Mouse (Mus musculus) hindbrain, embryonic 13.5 days (tissue): ENCODE measurements at regions not wholly inside any gene's neighbourhood (a gene's known extent, or its start where the extent isn't known, plus 50 kb on each side); places are given as distances from the start of the nearest gene placed in this dataset.
A peak's percentile ranks its signal among the peaks of the same experiment; 100 is the strongest.

Experiments
- ATAC-seq: fragments of 200-750 bp; cut with Nextera tagmentation; 2 replicates; pipeline ENCODE4 v1.8.0; 2017; ENCODE audit warnings: moderate TSS enrichment; ENCODE audit not compliant: low FRiP score
- H3K27ac ChIP-seq: fragments of 300-500 bp; sonication (generic); 2 replicates; pipeline ENCODE4 v1.5.1; 2015; ENCODE audit warnings: inconsistent platforms, mild to moderate bottlenecking, moderate library complexity
- H3K27me3 ChIP-seq: fragments of 300-500 bp; sonication (generic); 2 replicates; pipeline ENCODE4 v1.6.1; 2015; ENCODE audit warnings: mild to moderate bottlenecking, inconsistent platforms
- H3K36me3 ChIP-seq: fragments of 300-500 bp; sonication (generic); 2 replicates; pipeline ENCODE4 v1.6.1; 2015; ENCODE audit warnings: mild to moderate bottlenecking, inconsistent platforms
- H3K4me1 ChIP-seq: fragments of 300-500 bp; sonication (generic); replicated peaks from 2 replicates; pipeline ENCODE4 v1.6.1; 2015; ENCODE audit warnings: inconsistent platforms
- H3K4me2 ChIP-seq: fragments of 300-500 bp; sonication (generic); 2 replicates; pipeline ENCODE4 v1.6.1; 2015; ENCODE audit warnings: inconsistent platforms, mild to moderate bottlenecking, moderate library complexity
- H3K4me3 ChIP-seq: fragments of 300-500 bp; sonication (generic); 2 replicates; pipeline ENCODE4 v1.5.1; 2015; ENCODE audit warnings: mild to moderate bottlenecking, inconsistent platforms
- H3K9ac ChIP-seq: fragments of 300-500 bp; sonication (generic); 2 replicates; pipeline ENCODE4 v1.6.1; 2015; ENCODE audit warnings: mild to moderate bottlenecking, inconsistent platforms
- H3K9me3 ChIP-seq: fragments of 300-500 bp; sonication (generic); 2 replicates; pipeline ENCODE4 v1.6.1; 2016; ENCODE audit warnings: inconsistent platforms
- WGBS: fragments of 180-500 bp; shearing (Covaris S2); methylation state at CpG from one replicate; pipeline ENCODE4 v1.1.7; 2015; 5-methylcytosine and 5-hydroxymethylcytosine counted together

DNA sequence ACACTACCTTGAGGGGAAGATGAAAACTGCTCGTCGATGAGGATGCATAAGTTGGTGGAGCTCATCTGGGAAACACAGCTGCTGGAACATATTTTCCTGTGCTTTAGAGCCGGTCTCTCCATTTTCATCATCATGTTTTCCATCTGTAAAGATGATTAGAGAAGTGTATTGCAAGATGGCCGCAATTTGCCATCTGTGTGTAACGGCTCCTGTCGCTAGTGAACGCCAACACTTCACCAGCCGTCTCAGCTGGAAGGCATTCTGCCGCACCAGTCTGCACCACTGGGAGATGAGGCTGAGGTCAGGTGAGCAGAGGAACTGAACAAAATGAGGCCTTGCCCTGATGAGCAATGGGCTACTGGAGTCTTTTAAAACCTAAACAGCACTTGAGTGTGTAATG lies 57.4 kb downstream of the Gm21962 start:
- 0 out of 2 replicates have a peak, but pooled peaks have one; percentile 54 for ATAC-seq
- Histone ChIP-seq H3K9me3 (no peaks in the 10 kb centered on the region), H3K36me3 (no peaks in the 10 kb centered on the region), H3K27ac (no peak overlapping the region), H3K9ac (no peak overlapping the region), H3K4me1 (no peaks in the 10 kb centered on the region), H3K27me3 (no peaks in the 10 kb centered on the region), H3K4me3 (no peak overlapping the region), H3K4me2 (no peak overlapping the region)
- WGBS: 77% methylated on average over 9 of the region's 9 CpGs

DNA sequence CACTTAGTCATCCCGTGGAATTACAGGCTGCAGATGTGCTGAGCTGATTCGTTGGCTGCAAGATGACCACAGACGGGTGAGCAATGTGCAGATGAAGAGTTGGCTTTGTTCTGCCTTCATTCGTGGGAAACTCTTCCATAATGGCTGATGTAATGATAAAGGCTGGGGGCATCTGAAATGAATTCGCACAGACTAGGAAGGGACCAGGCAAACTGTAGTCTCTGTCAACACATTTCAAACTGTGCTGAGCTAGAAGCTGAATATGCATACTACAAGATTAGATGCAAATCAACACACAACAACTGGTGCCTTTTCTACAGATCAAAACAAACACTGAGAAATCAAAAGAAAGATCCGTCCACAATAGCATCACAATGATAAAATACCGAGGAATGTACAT lies 58.1 kb downstream of the Gm21962 start:
- WGBS: 67% methylated on average over 7 of the region's 7 CpGs
- H3K4me1 ChIP-seq: no peaks in the 10 kb centered on the region
- H3K9me3 ChIP-seq: no peaks in the 10 kb centered on the region
- no peaks in the 10 kb centered on the region for H3K27me3 ChIP-seq
- no peaks in the 10 kb centered on the region for H3K36me3 ChIP-seq
- no peak overlapping the region for H3K27ac ChIP-seq
- H3K4me3 ChIP-seq: no peak overlapping the region
- ATAC-seq: no peak
- no peak overlapping the region for H3K9ac ChIP-seq
- no peak overlapping the region for H3K4me2 ChIP-seq

DNA sequence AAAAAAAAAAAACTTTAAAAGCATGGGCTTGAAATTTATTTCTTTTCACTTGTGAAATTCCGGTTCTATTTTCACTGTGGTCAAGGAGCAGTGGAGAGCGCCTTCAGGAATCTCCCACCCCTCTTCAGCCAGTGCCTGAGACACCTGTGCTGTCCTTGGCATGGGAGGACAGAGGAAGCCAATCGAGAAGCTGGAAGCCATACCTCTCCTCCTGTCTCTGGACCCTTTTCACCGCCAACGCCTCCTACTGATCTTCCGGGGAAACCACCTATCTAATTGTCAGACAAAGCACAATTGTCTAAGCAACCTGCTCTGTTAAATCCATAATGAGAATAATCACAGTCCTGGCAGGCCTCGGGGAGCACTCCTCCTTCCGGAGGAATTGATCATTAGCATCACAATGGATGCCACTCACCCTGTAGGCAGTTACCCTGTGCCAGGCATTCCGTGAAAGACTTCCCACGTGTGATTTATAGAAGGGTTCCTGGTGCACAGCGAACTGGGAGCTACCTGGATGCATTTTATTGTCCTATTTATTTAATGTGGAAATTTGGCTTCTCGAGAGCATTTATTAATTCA lies 66.0 kb downstream of the Gm21962 start:
- peaks cover 6% of the 10 kb centered on the region for H3K4me1 ChIP-seq
- H3K27me3 ChIP-seq: no peaks in the 10 kb centered on the region
- no peak overlapping the region for H3K4me3 ChIP-seq
- H3K4me2 ChIP-seq: peak overlapping the region; percentile 23; the same call in 1 of the 2 replicates
- H3K36me3 ChIP-seq: no peaks in the 10 kb centered on the region
- 20% methylated on average over 12 of the region's 12 CpGs for WGBS
- H3K9me3 ChIP-seq: no peaks in the 10 kb centered on the region; the same call in 1 of the 2 replicates
- no peak overlapping the region for H3K9ac ChIP-seq
- 0 out of 2 replicates have a peak, but pooled peaks have one; percentile 81 for ATAC-seq
- no peak overlapping the region for H3K27ac ChIP-seq

DNA sequence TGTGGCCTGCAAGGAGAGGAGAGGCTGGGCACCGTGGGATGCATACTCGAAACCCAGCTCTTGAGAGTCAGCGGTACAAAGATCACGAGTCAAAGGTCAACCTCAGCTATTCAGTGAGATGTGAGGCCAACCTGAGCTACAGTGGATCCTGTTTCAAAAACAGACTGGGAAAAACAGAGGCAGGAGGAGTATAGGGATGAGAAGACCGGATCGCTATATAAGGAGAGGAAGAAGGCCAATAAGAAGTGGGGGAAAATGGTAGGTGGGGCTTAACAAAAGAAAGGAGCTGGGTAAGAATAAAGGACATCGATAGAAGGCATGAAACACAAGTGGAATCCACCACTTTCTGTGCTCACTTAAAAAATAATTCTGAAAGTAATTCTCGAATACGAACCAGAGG lies 70.2 kb downstream of the Gm21962 start:
- Histone ChIP-seq H3K4me3 (no peak overlapping the region), H3K27ac (no peak overlapping the region), H3K4me1 (peaks cover 6% of the 10 kb centered on the region), H3K27me3 (no peaks in the 10 kb centered on the region), H3K4me2 (no peak overlapping the region), H3K36me3 (no peaks in the 10 kb centered on the region), H3K9me3 (no peaks in the 10 kb centered on the region; the same call in 1 of the 2 replicates), H3K9ac (no peak overlapping the region)
- no peak for ATAC-seq
- WGBS: 69% methylated on average over 9 of the region's 9 CpGs

DNA sequence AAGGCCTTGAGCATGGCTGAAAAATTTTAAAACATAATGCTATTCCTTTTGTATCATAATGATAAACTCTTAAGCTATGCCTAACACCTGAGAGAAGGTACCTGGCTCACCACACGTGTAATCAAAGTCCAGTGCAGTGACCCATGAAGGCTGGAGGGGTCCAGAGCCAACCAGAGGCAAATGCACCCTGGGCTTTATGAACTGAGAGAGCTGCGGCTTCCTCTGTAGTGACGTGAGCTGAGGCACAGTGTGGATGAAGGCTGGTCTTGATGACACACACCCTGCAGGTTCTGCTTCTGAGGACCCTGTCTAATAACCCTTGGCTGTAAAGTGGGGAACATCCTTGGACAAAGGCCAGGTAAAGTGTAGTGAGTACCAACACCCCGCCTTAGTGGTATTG lies 70.8 kb downstream of the Gm21962 start:
- no peak overlapping the region for H3K27ac ChIP-seq
- H3K4me3 ChIP-seq: no peak overlapping the region
- WGBS: 87% methylated on average over 4 of the region's 4 CpGs
- no peaks in the 10 kb centered on the region for H3K36me3 ChIP-seq
- no peak for ATAC-seq
- no peaks in the 10 kb centered on the region for H3K27me3 ChIP-seq
- H3K4me2 ChIP-seq: no peak overlapping the region
- no peak overlapping the region for H3K9ac ChIP-seq
- H3K4me1 ChIP-seq: peaks cover 6% of the 10 kb centered on the region
- no peaks in the 10 kb centered on the region; the same call in 1 of the 2 replicates for H3K9me3 ChIP-seq

DNA sequence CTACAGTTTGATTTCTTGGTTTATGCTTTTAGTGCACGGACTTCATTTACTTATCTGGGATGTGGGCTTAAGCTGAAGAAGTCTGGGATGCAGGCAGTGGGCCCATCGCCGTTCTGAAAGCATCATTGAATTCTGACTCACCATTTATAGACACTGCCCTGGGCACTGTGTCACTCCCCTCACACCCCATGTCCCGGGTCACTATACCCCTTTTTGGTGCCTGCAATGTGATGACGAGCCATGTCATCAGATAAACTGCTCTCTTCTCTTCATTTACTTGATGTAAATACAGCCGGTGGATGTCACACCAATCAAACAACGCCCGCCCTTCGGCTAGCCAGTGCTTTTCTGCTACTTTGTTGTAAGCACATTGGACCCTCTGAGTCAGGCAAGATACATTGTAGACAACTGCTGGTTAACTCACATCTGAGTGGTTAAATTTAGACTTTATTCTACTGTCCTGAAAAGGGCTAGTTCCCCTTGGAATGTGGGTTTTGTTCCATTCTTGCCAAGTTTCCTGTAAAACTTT lies 80.5 kb downstream of the Gm21962 start:
- no peaks in the 10 kb centered on the region for H3K9me3 ChIP-seq
- H3K4me3 ChIP-seq: no peak overlapping the region
- peaks cover 9% of the 10 kb centered on the region; the same call in 1 of the 2 replicates for H3K4me1 ChIP-seq
- WGBS: 91% methylated on average over 9 of the region's 9 CpGs
- no peaks in the 10 kb centered on the region for H3K27me3 ChIP-seq
- ATAC-seq: no peak
- H3K4me2 ChIP-seq: no peak overlapping the region
- H3K9ac ChIP-seq: no peak overlapping the region
- H3K36me3 ChIP-seq: no peaks in the 10 kb centered on the region
- no peak overlapping the region for H3K27ac ChIP-seq

DNA sequence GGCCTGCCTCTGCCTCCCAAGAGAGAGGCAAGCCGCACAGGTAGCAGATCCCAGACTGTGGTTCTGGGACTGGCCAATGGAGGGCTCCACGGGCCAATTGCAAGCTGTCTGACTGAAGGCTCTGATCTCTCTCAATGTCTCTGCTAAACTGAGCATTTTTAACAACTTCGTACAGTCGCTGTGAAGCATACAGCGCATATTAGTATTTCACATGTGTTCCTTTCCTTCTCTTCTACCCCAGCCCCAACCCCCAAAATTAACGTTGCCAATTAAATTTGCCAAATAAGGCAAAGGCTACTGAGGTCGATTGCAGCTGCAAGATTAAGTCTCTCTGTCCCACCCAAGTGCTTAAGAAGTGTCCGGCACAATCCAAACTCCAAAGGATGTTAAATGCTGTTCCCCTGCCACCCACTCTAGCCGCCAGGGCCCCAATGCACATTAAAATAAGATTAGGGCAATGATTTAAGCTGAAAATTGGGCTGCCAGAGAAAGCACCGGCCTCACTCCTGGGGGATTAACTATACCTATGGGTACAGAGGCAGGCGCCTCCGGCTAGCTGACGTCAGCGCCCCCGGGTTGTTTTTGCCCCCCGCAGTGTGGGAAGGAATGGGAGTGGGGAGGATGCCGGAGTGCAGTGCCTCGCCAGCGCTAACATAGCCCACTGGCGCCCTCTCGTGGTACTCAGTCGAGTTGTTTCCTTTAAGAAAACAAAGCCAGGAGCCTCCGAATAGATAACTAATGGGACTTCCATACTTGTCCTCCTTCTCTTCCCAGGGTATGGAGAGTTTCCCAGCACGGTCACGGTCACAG lies 81.3 kb downstream of the Gm21962 start:
- Histone ChIP-seq H3K4me3 (peak overlapping the region; percentile 32), H3K9me3 (no peaks in the 10 kb centered on the region), H3K36me3 (no peaks in the 10 kb centered on the region), H3K4me2 (peak overlapping the region; percentile 58), H3K4me1 (peaks cover 9% of the 10 kb centered on the region; the same call in 1 of the 2 replicates), H3K27ac (peak overlapping the region; percentile 61; the same call in 1 of the 2 replicates), H3K9ac (peak overlapping the region; percentile 67), H3K27me3 (no peaks in the 10 kb centered on the region)
- WGBS: 19% methylated on average over 25 of the region's 25 CpGs
- peak; percentile 92 for ATAC-seq

DNA sequence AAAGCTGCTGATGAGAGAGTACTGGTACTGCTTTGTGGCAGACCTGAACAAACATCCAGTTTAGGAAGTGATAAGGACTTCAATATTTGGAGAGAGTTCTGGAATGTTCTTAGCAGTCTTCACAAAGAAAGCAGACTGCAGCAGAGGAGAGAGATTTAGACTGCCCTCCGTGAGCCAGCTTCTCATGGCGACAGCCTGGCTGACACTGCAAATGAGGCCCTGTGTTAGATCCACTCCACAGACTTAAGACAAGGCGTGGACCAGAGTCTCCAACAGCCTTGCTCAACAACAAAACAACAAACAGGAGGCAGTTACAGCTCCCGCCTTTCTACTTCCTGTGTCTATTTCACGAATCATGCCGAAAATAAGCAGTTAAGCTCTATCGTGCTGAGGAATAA lies 81.9 kb downstream of the Gm21962 start:
- Histone ChIP-seq H3K36me3 (no peaks in the 10 kb centered on the region), H3K4me2 (peak overlapping the region; percentile 58; the same call in 1 of the 2 replicates), H3K27me3 (no peaks in the 10 kb centered on the region), H3K9me3 (no peaks in the 10 kb centered on the region), H3K4me1 (peaks cover 9% of the 10 kb centered on the region; the same call in 1 of the 2 replicates), H3K9ac (no peak overlapping the region; the same call in 1 of the 2 replicates), H3K4me3 (peak overlapping the region; percentile 32; the same call in 1 of the 2 replicates), H3K27ac (0 out of 2 replicates have a peak overlapping the region, but pooled peaks have one; percentile 49)
- peak; percentile 21 for ATAC-seq
- 69% methylated on average over 7 of the region's 7 CpGs for WGBS

DNA sequence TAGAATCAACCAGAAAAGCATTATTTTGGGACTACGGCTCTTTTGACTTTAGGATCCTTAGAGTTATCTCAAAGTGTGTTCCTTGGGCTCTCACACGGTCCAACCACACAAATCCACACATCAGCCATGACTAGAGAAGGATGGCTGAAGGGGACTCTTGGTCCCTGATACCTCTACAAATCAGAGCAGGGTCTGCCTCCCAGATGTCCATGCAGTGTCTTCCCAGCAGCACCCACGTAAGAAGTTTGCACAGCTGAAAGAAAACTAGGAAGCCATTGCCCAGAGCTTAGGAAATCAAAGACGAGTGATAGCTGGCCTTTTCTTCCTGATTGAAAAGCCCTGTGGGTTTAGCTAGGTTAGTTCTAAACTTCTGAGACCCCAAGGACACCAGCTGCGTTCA lies 84.1 kb downstream of the Gm21962 start:
- Histone ChIP-seq H3K4me1 (peaks cover 9% of the 10 kb centered on the region; the same call in 1 of the 2 replicates), H3K4me2 (no peak overlapping the region), H3K27me3 (no peaks in the 10 kb centered on the region), H3K36me3 (no peaks in the 10 kb centered on the region), H3K9me3 (no peaks in the 10 kb centered on the region), H3K4me3 (no peak overlapping the region), H3K9ac (no peak overlapping the region), H3K27ac (no peak overlapping the region)
- ATAC-seq: no peak
- 89% methylated on average over 5 of the region's 5 CpGs for WGBS

DNA sequence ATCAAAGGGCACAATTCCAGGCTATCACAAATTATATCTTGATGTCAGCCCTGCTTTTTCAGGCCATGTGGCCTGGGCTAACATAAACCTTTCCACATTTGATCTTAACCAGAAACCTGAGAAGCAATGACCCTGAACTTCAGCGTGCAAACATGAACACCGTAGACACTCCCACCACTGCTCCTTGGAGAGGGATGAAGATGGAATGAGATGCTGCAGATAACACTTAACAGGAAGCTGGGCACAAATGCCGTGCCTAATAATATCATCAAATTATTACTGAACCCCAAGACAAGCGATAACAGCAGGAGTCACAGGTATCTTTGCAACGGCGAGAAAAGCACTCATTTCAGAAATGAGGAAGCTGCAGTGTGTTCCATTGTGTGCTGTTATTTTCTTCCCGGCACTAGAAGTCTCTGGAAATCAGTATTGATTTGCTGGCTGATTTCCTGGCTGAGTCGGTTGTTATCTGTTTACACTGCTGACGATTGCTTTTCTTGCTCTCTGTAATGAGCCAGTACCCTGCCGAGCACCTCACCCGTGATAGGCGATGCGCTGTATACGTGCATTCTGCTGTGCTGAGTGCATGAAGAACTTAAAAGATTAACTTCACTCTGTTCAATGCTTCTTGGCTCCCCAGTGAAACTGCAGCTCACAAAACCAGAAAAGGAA lies 91.0 kb downstream of the Gm21962 start:
- 0 out of 2 replicates have a peak overlapping the region, but pooled peaks have one; percentile 1 for H3K27ac ChIP-seq
- no peak overlapping the region for H3K4me3 ChIP-seq
- no peak overlapping the region for H3K9ac ChIP-seq
- H3K4me2 ChIP-seq: no peak overlapping the region
- no peaks in the 10 kb centered on the region for H3K9me3 ChIP-seq
- H3K4me1 ChIP-seq: no peaks in the 10 kb centered on the region
- no peaks in the 10 kb centered on the region for H3K27me3 ChIP-seq
- 68% methylated on average over 14 of the region's 14 CpGs for WGBS
- no peaks in the 10 kb centered on the region for H3K36me3 ChIP-seq
- 0 out of 2 replicates have a peak, but pooled peaks have one; percentile 24 for ATAC-seq

DNA sequence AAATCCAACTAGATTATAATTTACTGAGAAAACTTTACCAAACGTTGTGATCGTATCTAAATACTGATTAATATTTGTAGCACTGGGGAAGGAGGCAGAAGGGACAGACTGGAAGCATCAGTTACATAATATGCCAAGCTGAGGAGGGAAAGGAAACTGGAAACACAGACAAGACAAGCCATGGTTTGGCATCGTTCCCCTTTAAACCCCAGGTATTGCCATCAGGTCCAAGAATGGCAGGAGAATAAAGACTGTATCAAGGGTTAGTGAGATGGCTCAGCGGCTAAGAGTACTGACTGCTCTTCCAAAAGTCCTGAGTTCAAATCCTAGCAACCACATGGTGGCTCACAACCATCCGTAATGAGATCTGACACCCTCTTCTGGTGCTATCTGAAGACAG lies 92.1 kb downstream of the Gm21962 start:
- 94% methylated on average over 5 of the region's 5 CpGs for WGBS
- no peak for ATAC-seq
- no peak overlapping the region for H3K27ac ChIP-seq
- H3K9me3 ChIP-seq: no peaks in the 10 kb centered on the region
- no peaks in the 10 kb centered on the region for H3K27me3 ChIP-seq
- no peak overlapping the region for H3K4me2 ChIP-seq
- H3K4me1 ChIP-seq: no peaks in the 10 kb centered on the region
- H3K36me3 ChIP-seq: no peaks in the 10 kb centered on the region
- H3K4me3 ChIP-seq: no peak overlapping the region
- no peak overlapping the region for H3K9ac ChIP-seq

DNA sequence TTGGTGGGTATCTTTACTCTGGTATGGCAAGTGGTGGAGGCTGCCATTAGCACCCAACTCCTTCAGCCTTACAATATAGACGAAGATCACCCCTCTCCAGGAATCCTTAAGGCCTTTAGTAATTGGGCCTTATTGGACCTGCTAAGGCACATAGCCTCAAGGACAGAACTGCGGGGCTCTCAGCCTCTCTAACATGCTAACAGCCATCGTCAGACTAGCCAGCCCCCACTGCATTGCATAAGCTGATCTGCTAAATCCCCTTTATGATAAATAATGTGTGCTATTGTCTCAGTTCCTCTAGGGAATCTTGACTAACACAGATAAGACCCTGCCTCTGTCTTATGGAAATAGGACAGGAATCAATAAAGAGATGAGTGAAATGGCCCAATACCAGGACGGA lies 95.7 kb upstream of the H2afz start:
- no peak overlapping the region for H3K4me3 ChIP-seq
- WGBS: 76% methylated on average over 4 of the region's 4 CpGs
- H3K9ac ChIP-seq: no peak overlapping the region
- no peaks in the 10 kb centered on the region for H3K4me1 ChIP-seq
- ATAC-seq: 0 out of 2 replicates have a peak, but pooled peaks have one; percentile 32
- no peaks in the 10 kb centered on the region for H3K36me3 ChIP-seq
- H3K4me2 ChIP-seq: no peak overlapping the region
- H3K27ac ChIP-seq: no peak overlapping the region
- no peaks in the 10 kb centered on the region for H3K27me3 ChIP-seq
- no peaks in the 10 kb centered on the region for H3K9me3 ChIP-seq
